12 mouse cellular contexts compared by ENCODE assay signal in genomic region chr7:80184968-80185367, GRCm38 (mm10). TPM values are rescaled to one million over a fixed set of nuclear protein-coding genes. Genes with fewer than 3 reads are reported as not detected.
DNase-seq lines count a peak whose midpoint lies in the region; ATAC-seq and TF ChIP-seq lines count a peak whose summit lies in the region.
"Had no signal": no experiment of that assay in that cellular context is flagged by ENCODE, and none has a peak within 500 bp of the region (broad histone marks: within the 10 kb centered on the region; RNA-seq: fewer than 3 reads in every experiment).

No protein-coding gene starts in this region.

- intact Hi-C loops in heart, postnatal 10 days (cut with DNase I) = no loop called here

- H3K4me3 ChIP-seq in heart, embryonic 12.5 days = no peak overlapping the region
- no peak overlapping the region for H3K4me3 ChIP-seq in neural tube, embryonic 11.5 days (ENCODE audit: low read depth, low read length)
- H3K4me3 ChIP-seq in heart, postnatal 0 days (ENCODE audit: low read depth, low read length) = no peak overlapping the region
- H3K4me3 ChIP-seq in stomach, embryonic 15.5 days (replicated peaks) = no peak overlapping the region

- H3K27me3 ChIP-seq in heart, embryonic 12.5 days (replicated peaks) = no peaks in the 10 kb centered on the region; the same call in 1 of the 2 replicates
- H3K27me3 ChIP-seq in neural tube, embryonic 11.5 days (ENCODE audit: control insufficient read depth, insufficient read depth, low read length) = no peaks in the 10 kb centered on the region
- H3K27me3 ChIP-seq in heart, postnatal 0 days (ENCODE audit: control insufficient read depth, insufficient read depth, low read length) = no peaks in the 10 kb centered on the region
- no peaks in the 10 kb centered on the region for H3K27me3 ChIP-seq in stomach, embryonic 15.5 days (replicated peaks)

- H3K4me1 ChIP-seq in heart, embryonic 12.5 days (replicated peaks) = peaks cover 56% of the 10 kb centered on the region
- peaks cover 28% of the 10 kb centered on the region for H3K4me1 ChIP-seq in neural tube, embryonic 11.5 days (ENCODE audit: control insufficient read depth, insufficient read depth, low read length)
- H3K4me1 ChIP-seq in heart, postnatal 0 days (ENCODE audit: control insufficient read depth, insufficient read depth) = peaks cover 23% of the 10 kb centered on the region
- peaks cover 18% of the 10 kb centered on the region for H3K4me1 ChIP-seq in stomach, embryonic 15.5 days

- ATAC-seq in heart, embryonic 12.5 days (ENCODE audit: insufficient number of reproducible peaks, low FRiP score) = no peak
- ATAC-seq in neural tube, embryonic 11.5 days (ENCODE audit: insufficient read depth, low FRiP score, low TSS enrichment) = no peak
- no peak for ATAC-seq in heart, postnatal 0 days (ENCODE audit: insufficient read depth, low read depth)
- no peak for ATAC-seq in stomach, embryonic 15.5 days (ENCODE audit: insufficient read depth, low FRiP score, low read depth)
- ATAC-seq: forebrain, embryonic 14.5 days had no signal

- H3K4me2 ChIP-seq in heart, embryonic 12.5 days = no peak overlapping the region
- H3K4me2 ChIP-seq in neural tube, embryonic 11.5 days (ENCODE audit: low read depth) = no peak overlapping the region
- no peak overlapping the region for H3K4me2 ChIP-seq in heart, postnatal 0 days (ENCODE audit: low read depth, low read length)
- H3K4me2 ChIP-seq in stomach, embryonic 15.5 days = no peak overlapping the region

- H3K9ac ChIP-seq in heart, embryonic 12.5 days = no peak overlapping the region
- H3K9ac ChIP-seq in neural tube, embryonic 11.5 days (ENCODE audit: low read length) = no peak overlapping the region
- H3K9ac ChIP-seq in heart, postnatal 0 days (replicated peaks; ENCODE audit: low read depth, low read length) = no peak overlapping the region
- no peak overlapping the region for H3K9ac ChIP-seq in stomach, embryonic 15.5 days

- WGBS in heart, embryonic 12.5 days = 53% methylated on average over 6 of the region's 6 CpGs
- 58% methylated on average over 6 of the region's 6 CpGs for WGBS in neural tube, embryonic 11.5 days
- 46% methylated on average over 6 of the region's 6 CpGs for WGBS in heart, postnatal 0 days
- 52% methylated on average over 6 of the region's 6 CpGs for WGBS in stomach, embryonic 15.5 days

- TF ChIP-seq EP300 in heart, postnatal 0 days (IDR thresholded peaks at IDR 0.05; ENCODE audit: low read depth) = no peak

- H3K36me3 ChIP-seq in heart, embryonic 12.5 days = no peaks in the 10 kb centered on the region
- no peaks in the 10 kb centered on the region for H3K36me3 ChIP-seq in neural tube, embryonic 11.5 days (ENCODE audit: control insufficient read depth, insufficient read depth, low read length)
- no peaks in the 10 kb centered on the region for H3K36me3 ChIP-seq in heart, postnatal 0 days (replicated peaks; ENCODE audit: control insufficient read depth, insufficient read depth, low read length)
- H3K36me3 ChIP-seq in stomach, embryonic 15.5 days = no peaks in the 10 kb centered on the region

- H3K9me3 ChIP-seq in heart, embryonic 12.5 days (replicated peaks) = no peaks in the 10 kb centered on the region
- H3K9me3 ChIP-seq in neural tube, embryonic 11.5 days (ENCODE audit: control insufficient read depth, low read length) = no peaks in the 10 kb centered on the region
- H3K9me3 ChIP-seq in heart, postnatal 0 days (replicated peaks; ENCODE audit: control insufficient read depth, low read length) = no peaks in the 10 kb centered on the region
- H3K9me3 ChIP-seq in stomach, embryonic 15.5 days = no peaks in the 10 kb centered on the region

- peak overlapping the region; percentile 98 for H3K27ac ChIP-seq in heart, embryonic 12.5 days (ENCODE audit: poor library complexity, severe bottlenecking)
- peak overlapping the region; percentile 69 for H3K27ac ChIP-seq in neural tube, embryonic 11.5 days (ENCODE audit: low read depth, low read length)
- peak overlapping the region; percentile 98 for H3K27ac ChIP-seq in heart, postnatal 0 days (ENCODE audit: low read depth)
- peak overlapping the region; percentile 51 for H3K27ac ChIP-seq in stomach, embryonic 15.5 days

- no peak for DNase-seq in heart, postnatal 10 days
- no peak for DNase-seq in neural tube, embryonic 11.5 days (ENCODE audit: low spot score)
- DNase-seq in neural tube, embryonic 10.5 days (ENCODE audit: extremely low spot score, low spot score) = no peak
- DNase-seq in heart, postnatal 0 days (ENCODE audit: low spot score) = no peak
- no peak for DNase-seq in left cerebral cortex, adult 11 months (ENCODE audit: low spot score)
- DNase-seq in frontal cortex, postnatal 25 days (ENCODE audit: low spot score in 2 of 2) = no peak
- DNase-seq: adrenal gland, adult 8-10 months; cerebellum, postnatal 25 days; thymus, adult 2 months had no signal

- no peak for TF ChIP-seq CTCF in heart, postnatal 0 days (IDR thresholded peaks at IDR 0.05; ENCODE audit: low read depth)

RNA-seq across cellular contexts. Expression of gene Sema4b, which starts 1.7 kb away (rescaled TPM):
- polyA plus RNA-seq in heart, embryonic 12.5 days (2016; fragmentation: Nextera tagmentation; extraction: Ambion mirVana) = 10.3 and 10.7 TPM in 2 replicates
- total RNA-seq in heart, postnatal 10 days (2021) = 10 to 100 TPM; 14.7 to 16.6 TPM
- polyA plus RNA-seq in neural tube, embryonic 11.5 days (2014; fragmentation: Nextera tagmentation; extraction: Ambion mirVana) = 10.5 and 12.1 TPM in 2 replicates
- total RNA-seq in heart, postnatal 0 days (2014; rRNA removed; ENCODE audit: low replicate concordance) = 17.5 and 24.2 TPM in 2 replicates
- polyA plus RNA-seq in heart, postnatal 0 days (2015; fragmentation: Nextera tagmentation; extraction: Ambion mirVana) = 10.5 and 11.7 TPM in 2 replicates
- 22.1 and 23.8 TPM in 2 replicates for polyA plus RNA-seq in stomach, embryonic 15.5 days (2015; fragmentation: Nextera tagmentation; extraction: Ambion mirVana)

RNA-seq across cellular contexts. Expression of gene Cib1, which starts 47.6 kb away (rescaled TPM):
- 43.4 and 47.3 TPM in 2 replicates for polyA plus RNA-seq in heart, embryonic 12.5 days (2016; fragmentation: Nextera tagmentation; extraction: Ambion mirVana)
- total RNA-seq in heart, postnatal 10 days (2021) = 10 to 100 TPM; 27.8 to 28.1 TPM
- 53.2 and 65.5 TPM in 2 replicates for polyA plus RNA-seq in neural tube, embryonic 11.5 days (2014; fragmentation: Nextera tagmentation; extraction: Ambion mirVana)
- total RNA-seq in heart, postnatal 0 days (2014; rRNA removed; ENCODE audit: low replicate concordance) = 26.0 and 27.2 TPM in 2 replicates
- polyA plus RNA-seq in heart, postnatal 0 days (2015; fragmentation: Nextera tagmentation; extraction: Ambion mirVana) = 57.2 and 57.4 TPM in 2 replicates
- 157 and 158 TPM in 2 replicates for polyA plus RNA-seq in stomach, embryonic 15.5 days (2015; fragmentation: Nextera tagmentation; extraction: Ambion mirVana)

RNA-seq across cellular contexts. Expression of gene Gdpgp1, which starts 47.7 kb away (rescaled TPM):
- 3.6 and 3.9 TPM in 2 replicates for polyA plus RNA-seq in heart, embryonic 12.5 days (2016; fragmentation: Nextera tagmentation; extraction: Ambion mirVana)
- 1 to 10 TPM; 2.2 to 2.4 TPM for total RNA-seq in heart, postnatal 10 days (2021)
- 4.5 and 4.9 TPM in 2 replicates for polyA plus RNA-seq in neural tube, embryonic 11.5 days (2014; fragmentation: Nextera tagmentation; extraction: Ambion mirVana)
- total RNA-seq in heart, postnatal 0 days (2014; rRNA removed; ENCODE audit: low replicate concordance) = 2.5 and 5.5 TPM in 2 replicates
- polyA plus RNA-seq in heart, postnatal 0 days (2015; fragmentation: Nextera tagmentation; extraction: Ambion mirVana) = 2.0 and 2.3 TPM in 2 replicates
- 5.2 and 5.3 TPM in 2 replicates for polyA plus RNA-seq in stomach, embryonic 15.5 days (2015; fragmentation: Nextera tagmentation; extraction: Ambion mirVana)
